Mouse (Mus musculus): ENCODE measurements around the gene Bicra.

Gene Bicra

GRCm38 (mm10) chr7:16014521-16015175, 33.1 kb downstream of the Bicra start:
- DNase-seq (ENCODE audit: low spot score), result no peak

- no peak for DNase-seq (ENCODE audit: low spot score)
Observed at GRCm38 (mm10) chr7:16013722-16014275, 33.9 kb downstream of the Bicra start.

GRCm38 (mm10) chr7:16012576-16013263, 35.0 kb downstream of the Bicra start:
- peak; percentile 52 for DNase-seq (ENCODE audit: low spot score)

GRCm38 (mm10) chr7:16011418-16012085, 36.2 kb downstream of the Bicra start:
- DNase-seq (ENCODE audit: low spot score), result no peak

GRCm38 (mm10) chr7:16010649-16011048, 37.1 kb downstream of the Bicra start:
- no peak for DNase-seq (ENCODE audit: low spot score)

GRCm38 (mm10) chr7:16009636-16010035, 38.1 kb downstream of the Bicra start:
- peak; percentile 25 for DNase-seq (ENCODE audit: low spot score)

GRCm38 (mm10) chr7:16005020-16005419, 42.7 kb downstream of the Bicra start:
- DNase-seq (ENCODE audit: low spot score), result no peak

- DNase-seq (ENCODE audit: low spot score), result peak; percentile 49
Observed at GRCm38 (mm10) chr7:16004177-16004856, 43.4 kb downstream of the Bicra start.

- no peak for DNase-seq (ENCODE audit: low spot score)
Observed at GRCm38 (mm10) chr7:16003032-16003431, 44.7 kb downstream of the Bicra start.

GRCm38 (mm10) chr7:16002171-16002570, 45.5 kb downstream of the Bicra start:
- no peak for DNase-seq (ENCODE audit: low spot score)

GRCm38 (mm10) chr7:16001691-16002090, 46.0 kb downstream of the Bicra start:
- DNase-seq (ENCODE audit: low spot score), result no peak

GRCm38 (mm10) chr7:15993789-15994188, 53.9 kb downstream of the Bicra start:
- no peak for DNase-seq (ENCODE audit: low spot score)

- no peak for DNase-seq (ENCODE audit: low spot score)
Observed at GRCm38 (mm10) chr7:15993152-15993551, 54.6 kb downstream of the Bicra start.

- no peak for DNase-seq (ENCODE audit: low spot score)
Observed at GRCm38 (mm10) chr7:15991764-15992163, 56.0 kb downstream of the Bicra start.

- no peak for DNase-seq (ENCODE audit: low spot score)
Observed at GRCm38 (mm10) chr7:15987661-15988356, 59.9 kb downstream of the Bicra start.

- peak; percentile 69 for DNase-seq (ENCODE audit: low spot score)
Observed at GRCm38 (mm10) chr7:15982729-15983407, 64.9 kb downstream of the Bicra start.

- DNase-seq (ENCODE audit: low spot score), result no peak
Observed at GRCm38 (mm10) chr7:15981538-15981937, 66.2 kb downstream of the Bicra start.

- no peak for DNase-seq (ENCODE audit: low spot score)
Observed at GRCm38 (mm10) chr7:15980246-15980645, 67.5 kb downstream of the Bicra start.

- DNase-seq (ENCODE audit: low spot score), result peak; percentile 75
Observed at GRCm38 (mm10) chr7:15975904-15976303, 71.8 kb downstream of the Bicra start.

- no peak for DNase-seq (ENCODE audit: low spot score)
Observed at GRCm38 (mm10) chr7:15975451-15975850, 72.3 kb downstream of the Bicra start.

GRCm38 (mm10) chr7:15974712-15975111, 73.0 kb downstream of the Bicra start:
- peak; percentile 68 for DNase-seq (ENCODE audit: low spot score)
